Mouse (Mus musculus) mesoderm, embryonic 11.5 days (tissue): Measurements from ENCODE around the gene Egfl7.

Source experiments
- DNase-seq: peaks from one replicate; pipeline ENCODE4 v3.0.0-alpha.2; 2012; ENCODE audit warnings: low read depth, low spot score

The Egfl7 gene

GRCm38 (mm10) chr2:26566221-26566620 is 13.6 kb upstream of the Egfl7 start:
- DNase-seq: peak; percentile 53

- DNase-seq: peak; percentile 80
These were observed 9.8 kb upstream of the Egfl7 start for GRCm38 (mm10) chr2:26570034-26570433.

- no peak for DNase-seq
These were observed 8.4 kb upstream of the Egfl7 start for GRCm38 (mm10) chr2:26571400-26571799.

- DNase-seq: no peak
These were observed 8.0 kb upstream of the Egfl7 start for GRCm38 (mm10) chr2:26571826-26572225.

- DNase-seq: no peak
These were observed 6.4 kb upstream of the Egfl7 start for GRCm38 (mm10) chr2:26573396-26573795.

- no peak for DNase-seq
These were observed 6.0 kb upstream of the Egfl7 start for GRCm38 (mm10) chr2:26573807-26574206.

- no peak for DNase-seq
These were observed 5.0 kb upstream of the Egfl7 start for GRCm38 (mm10) chr2:26574862-26575261.

GRCm38 (mm10) chr2:26575378-26575777 is 4.4 kb upstream of the Egfl7 start:
- no peak for DNase-seq

GRCm38 (mm10) chr2:26575865-26576264 is 3.9 kb upstream of the Egfl7 start:
- no peak for DNase-seq

- DNase-seq: no peak
These were observed 3.4 kb upstream of the Egfl7 start for GRCm38 (mm10) chr2:26576462-26576861.

- DNase-seq: no peak
These were observed 1.4 kb upstream of the Egfl7 start for GRCm38 (mm10) chr2:26578369-26578768.

GRCm38 (mm10) chr2:26580751-26581150 is 937 bp downstream of the Egfl7 start:
- no peak for DNase-seq

GRCm38 (mm10) chr2:26582203-26582602 is 2.4 kb downstream of the Egfl7 start:
- DNase-seq: no peak

- DNase-seq: no peak
These were observed 2.9 kb downstream of the Egfl7 start for GRCm38 (mm10) chr2:26582741-26583140.

- no peak for DNase-seq
These were observed 3.8 kb downstream of the Egfl7 start for GRCm38 (mm10) chr2:26583640-26584039.

- DNase-seq: no peak
These were observed 5.9 kb downstream of the Egfl7 start for GRCm38 (mm10) chr2:26585713-26586112.

- DNase-seq: peak; percentile 84
These were observed 6.7 kb downstream of the Egfl7 start, which contains the start of gene Gm20532 for GRCm38 (mm10) chr2:26586294-26587043. Gene Gm20532, plus strand, starts transcription at chr2:26586639.

- no peak for DNase-seq
These were observed 7.2 kb downstream of the Egfl7 start for GRCm38 (mm10) chr2:26587044-26587405.

- DNase-seq: no peak
These were observed 8.8 kb downstream of the Egfl7 start for GRCm38 (mm10) chr2:26588573-26588972.

GRCm38 (mm10) chr2:26589284-26589683 is 9.5 kb downstream of the Egfl7 start:
- no peak for DNase-seq

GRCm38 (mm10) chr2:26590282-26590681 is 10.5 kb downstream of the Egfl7 start:
- DNase-seq: no peak

- DNase-seq: no peak
These were observed 11.1 kb downstream of the Egfl7 start for GRCm38 (mm10) chr2:26590962-26591361.

- no peak for DNase-seq
These were observed 11.6 kb downstream of the Egfl7 start for GRCm38 (mm10) chr2:26591416-26591815.
